ENCODE assay signal across 12 mouse cellular contexts in genomic region chr1:17838408-17839022, GRCm38 (mm10).
DNase-seq lines count a peak whose midpoint lies in the region; ATAC-seq lines count a peak whose summit lies in the region.
"Had no signal": no experiment of that assay in that cellular context is flagged by ENCODE, and none has a peak within 500 bp of the region (broad histone marks: within the 10 kb centered on the region; RNA-seq: fewer than 3 reads in every experiment).

No protein-coding gene starts in this region.

- no peak overlapping the region for H3K27ac ChIP-seq in forebrain, embryonic 11.5 days (ENCODE audit: low read depth, low read length)
- no peak overlapping the region for H3K27ac ChIP-seq in forebrain, embryonic 10.5 days
- no peak overlapping the region for H3K27ac ChIP-seq in forebrain, embryonic 16.5 days (ENCODE audit: low read length)
- 0 out of 2 replicates have a peak overlapping the region, but pooled peaks have one; percentile 19 for H3K27ac ChIP-seq in midbrain, embryonic 13.5 days
- H3K27ac ChIP-seq: limb, embryonic 12.5 days had no signal

- H3K36me3 ChIP-seq in forebrain, embryonic 11.5 days (ENCODE audit: control insufficient read depth, insufficient read depth, low read length) = no peaks in the 10 kb centered on the region
- no peaks in the 10 kb centered on the region for H3K36me3 ChIP-seq in forebrain, embryonic 10.5 days (replicated peaks)
- H3K36me3 ChIP-seq in forebrain, embryonic 16.5 days (ENCODE audit: control insufficient read depth, insufficient read depth) = no peaks in the 10 kb centered on the region
- H3K36me3 ChIP-seq in midbrain, embryonic 13.5 days = no peaks in the 10 kb centered on the region
- H3K36me3 ChIP-seq: limb, embryonic 12.5 days had no signal

- no peaks in the 10 kb centered on the region for H3K9me3 ChIP-seq in forebrain, embryonic 11.5 days (ENCODE audit: control insufficient read depth, low read length)
- no peaks in the 10 kb centered on the region for H3K9me3 ChIP-seq in forebrain, embryonic 10.5 days
- H3K9me3 ChIP-seq in forebrain, embryonic 16.5 days (ENCODE audit: control insufficient read depth, low read length) = no peaks in the 10 kb centered on the region
- no peaks in the 10 kb centered on the region for H3K9me3 ChIP-seq in midbrain, embryonic 13.5 days
- H3K9me3 ChIP-seq: limb, embryonic 12.5 days had no signal

- no peaks in the 10 kb centered on the region for H3K27me3 ChIP-seq in forebrain, embryonic 11.5 days (ENCODE audit: control insufficient read depth, insufficient read depth, low read length)
- H3K27me3 ChIP-seq in forebrain, embryonic 10.5 days (ENCODE audit: poor library complexity, severe bottlenecking) = no peaks in the 10 kb centered on the region
- H3K27me3 ChIP-seq in forebrain, embryonic 16.5 days (replicated peaks; ENCODE audit: control insufficient read depth, insufficient read depth, low read length) = no peaks in the 10 kb centered on the region
- H3K27me3 ChIP-seq in midbrain, embryonic 13.5 days = no peaks in the 10 kb centered on the region
- H3K27me3 ChIP-seq: limb, embryonic 12.5 days had no signal

- ATAC-seq in forebrain, embryonic 11.5 days (replicated peaks; ENCODE audit: low FRiP score) = peak; percentile 80
- peak; percentile 98 for ATAC-seq in forebrain, embryonic 16.5 days
- peak; percentile 99 for ATAC-seq in midbrain, embryonic 13.5 days
- ATAC-seq: intestine, postnatal 0 days; liver, postnatal 0 days had no signal

- no peak overlapping the region for H3K4me3 ChIP-seq in forebrain, embryonic 11.5 days (ENCODE audit: low read depth, low read length)
- no peak overlapping the region for H3K4me3 ChIP-seq in forebrain, embryonic 10.5 days
- no peak overlapping the region for H3K4me3 ChIP-seq in forebrain, embryonic 16.5 days (replicated peaks; ENCODE audit: low read length)
- H3K4me3 ChIP-seq in midbrain, embryonic 13.5 days (replicated peaks) = no peak overlapping the region
- H3K4me3 ChIP-seq: limb, embryonic 12.5 days had no signal

- no peak overlapping the region for H3K9ac ChIP-seq in forebrain, embryonic 11.5 days (ENCODE audit: low read length)
- no peak overlapping the region for H3K9ac ChIP-seq in forebrain, embryonic 16.5 days (replicated peaks; ENCODE audit: low read depth, low read length)
- no peak overlapping the region for H3K9ac ChIP-seq in midbrain, embryonic 13.5 days (replicated peaks)
- H3K9ac ChIP-seq: limb, embryonic 12.5 days; liver, postnatal 0 days had no signal

- no peak overlapping the region for H3K4me2 ChIP-seq in forebrain, embryonic 11.5 days (ENCODE audit: low read depth, low read length, severe bottlenecking)
- H3K4me2 ChIP-seq in forebrain, embryonic 16.5 days (ENCODE audit: low read length) = no peak overlapping the region
- peak overlapping the region; percentile 27 for H3K4me2 ChIP-seq in midbrain, embryonic 13.5 days (replicated peaks)
- H3K4me2 ChIP-seq: limb, embryonic 12.5 days had no signal

- no peaks in the 10 kb centered on the region for H3K4me1 ChIP-seq in forebrain, embryonic 11.5 days (replicated peaks; ENCODE audit: control insufficient read depth, insufficient read depth, low read length)
- no peaks in the 10 kb centered on the region for H3K4me1 ChIP-seq in forebrain, embryonic 10.5 days
- 0 out of 2 replicates have a peak, but pooled peaks cover 2% of the 10 kb centered on the region for H3K4me1 ChIP-seq in forebrain, embryonic 16.5 days (replicated peaks; ENCODE audit: control insufficient read depth, insufficient read depth, low read length)
- peaks cover 4% of the 10 kb centered on the region for H3K4me1 ChIP-seq in midbrain, embryonic 13.5 days (replicated peaks)
- H3K4me1 ChIP-seq: limb, embryonic 12.5 days had no signal

- DNase-seq in forebrain, embryonic 11.5 days (ENCODE audit: low spot score) = no peak
- no peak for DNase-seq in forebrain, embryonic 10.5 days (ENCODE audit: extremely low spot score, low spot score)
- peak; percentile 6 for DNase-seq in R1 (ENCODE audit: low read depth, low spot score)
- DNase-seq in urinary bladder, postnatal 36 days (ENCODE audit: low spot score in 2 of 2) = no peak
- no peak for DNase-seq in gastrocnemius, postnatal 4 days (ENCODE audit: low spot score in 2 of 2)
- no peak for DNase-seq in gastrocnemius, adult 18-20 months (ENCODE audit: low spot score)
- DNase-seq: cerebellum, adult 9-10 months; liver, postnatal 0 days had no signal

- WGBS in forebrain, embryonic 11.5 days = 71% methylated on average over 6 of the region's 6 CpGs
- 79% methylated on average over 6 of the region's 6 CpGs for WGBS in forebrain, embryonic 10.5 days
- WGBS in forebrain, embryonic 16.5 days = 40% methylated on average over 6 of the region's 6 CpGs
- WGBS in midbrain, embryonic 13.5 days = 22% methylated on average over 6 of the region's 6 CpGs
